Mouse (Mus musculus) kidney, postnatal 4 days (tissue): ENCODE data around the gene Fzd7.
A peak's percentile ranks its signal among the peaks of the same experiment; 100 is the strongest.

Source experiments
- DNase-seq, 2 experiments: peaks; one replicate each; pipeline ENCODE4 v3.0.0; 2021; ENCODE audit warnings: mixed read lengths in 2 of 2

Gene Fzd7

DNA sequence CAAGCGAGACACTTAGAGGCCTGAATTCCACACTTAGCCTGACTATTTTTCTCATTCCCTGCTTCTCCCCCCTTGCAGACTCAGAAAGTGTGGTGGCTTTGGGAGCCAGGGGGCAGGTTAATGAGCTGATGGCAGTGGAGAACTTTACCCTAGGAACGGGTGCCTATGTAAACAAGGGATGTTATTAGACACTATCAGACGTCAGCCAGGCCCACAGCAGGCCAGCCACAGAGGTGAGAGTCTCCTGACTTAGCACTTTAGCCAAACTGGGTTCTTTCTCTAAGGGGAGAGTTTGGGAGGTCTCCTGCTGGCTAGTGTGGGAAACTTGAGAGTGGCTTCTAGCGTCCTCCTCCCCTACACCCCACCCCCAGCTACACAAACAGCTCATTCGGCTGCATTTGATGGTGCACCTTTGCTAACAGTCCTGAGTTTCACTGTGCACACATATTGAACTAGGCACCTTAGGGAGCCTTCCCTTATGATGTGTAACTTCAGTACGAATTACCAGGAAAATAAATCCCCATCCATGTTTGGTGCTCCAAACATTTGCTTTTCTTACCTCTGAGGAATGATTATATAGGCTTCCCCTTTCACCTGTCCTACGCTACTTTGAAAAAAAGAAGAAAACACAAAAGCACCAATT, 21.6 kb downstream of the Fzd7 start:
- DNase-seq, result no peak

DNA sequence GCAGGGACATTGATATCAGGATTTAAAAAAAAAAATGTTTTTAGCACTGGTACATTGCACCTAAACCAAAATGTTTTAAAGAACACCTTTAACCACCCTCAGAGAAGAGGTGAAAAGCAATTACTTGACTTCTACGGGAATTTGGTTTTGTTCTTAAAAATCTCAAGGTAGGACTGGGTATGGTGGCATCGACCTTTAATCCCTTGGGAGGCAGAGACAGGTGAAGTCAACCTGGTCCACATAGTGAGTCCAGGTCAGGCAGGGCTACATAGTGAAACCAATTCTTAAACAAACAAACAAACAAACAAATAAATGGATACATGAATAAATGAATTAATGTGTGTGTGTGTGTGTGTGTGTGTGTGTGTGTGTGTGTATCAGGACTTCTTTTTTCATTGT, 22.1 kb downstream of the Fzd7 start:
- no peak for DNase-seq

DNA sequence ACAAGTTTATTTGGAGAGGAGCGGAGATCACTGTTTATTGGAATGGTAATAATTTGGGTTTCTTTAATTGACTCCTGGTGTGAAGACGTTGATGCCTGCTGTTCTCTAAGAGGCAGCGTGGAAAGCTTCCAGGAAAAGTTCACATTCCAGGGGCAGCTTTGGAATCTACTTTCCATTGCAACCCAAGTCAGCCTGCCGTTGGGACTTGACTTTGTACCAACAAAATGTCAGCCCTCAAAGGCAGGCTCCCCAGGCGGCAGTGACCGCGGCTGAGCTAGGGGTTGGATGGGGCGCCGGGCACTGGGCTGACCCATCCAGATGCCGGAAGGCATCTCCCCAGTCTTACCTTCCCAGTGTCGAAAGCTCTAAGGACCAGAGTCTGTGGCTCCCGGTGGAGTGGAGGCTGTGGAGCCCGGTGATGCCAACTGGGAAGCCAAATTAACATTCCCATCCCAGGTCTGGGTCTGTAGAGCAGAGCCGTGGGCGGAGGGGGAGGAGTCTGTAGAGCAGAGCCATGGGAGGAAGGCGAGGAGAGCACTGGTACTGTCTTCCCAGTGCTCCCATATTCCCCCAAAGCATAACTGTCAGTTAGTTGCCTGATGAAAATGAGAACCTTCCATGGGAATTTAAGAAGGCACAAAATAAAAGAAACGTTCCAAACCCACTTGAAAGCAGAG, 26.4 kb downstream of the Fzd7 start:
- peak; percentile 20 to 37 for DNase-seq

DNA sequence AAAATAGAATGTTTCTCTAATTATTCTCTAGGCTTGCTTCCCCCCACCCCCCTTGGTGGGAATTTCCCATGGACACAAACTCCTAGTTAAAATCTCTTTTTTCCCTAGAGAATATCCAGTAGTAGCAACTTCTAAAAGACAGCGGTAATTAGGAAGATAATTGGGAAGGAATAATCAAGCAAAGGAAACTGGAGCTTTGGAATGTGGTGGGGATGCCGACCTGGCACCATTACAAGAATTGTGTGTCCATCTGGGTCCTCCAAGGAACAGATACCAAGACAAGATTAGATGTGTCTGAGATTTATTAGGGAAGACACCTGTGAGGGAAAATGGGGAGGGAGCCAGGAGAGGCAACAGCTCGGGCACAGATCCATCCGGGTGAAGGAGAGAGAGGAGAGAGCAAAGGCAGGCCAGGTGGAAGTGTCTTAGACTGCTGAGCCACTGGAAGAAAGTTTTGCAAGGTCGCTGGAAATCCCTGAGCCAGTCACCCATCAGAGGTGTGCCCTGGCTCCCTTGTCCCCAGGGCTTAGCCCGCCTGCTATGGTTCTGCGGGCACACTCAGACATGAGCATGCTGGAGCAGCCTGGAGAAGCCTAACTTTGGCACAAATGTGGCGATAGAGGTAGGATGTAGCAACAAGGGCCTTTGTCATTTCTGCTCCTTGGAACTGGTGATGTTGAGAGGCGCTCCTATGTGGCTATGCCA, 29.5 kb downstream of the Fzd7 start:
- no peak for DNase-seq

DNA sequence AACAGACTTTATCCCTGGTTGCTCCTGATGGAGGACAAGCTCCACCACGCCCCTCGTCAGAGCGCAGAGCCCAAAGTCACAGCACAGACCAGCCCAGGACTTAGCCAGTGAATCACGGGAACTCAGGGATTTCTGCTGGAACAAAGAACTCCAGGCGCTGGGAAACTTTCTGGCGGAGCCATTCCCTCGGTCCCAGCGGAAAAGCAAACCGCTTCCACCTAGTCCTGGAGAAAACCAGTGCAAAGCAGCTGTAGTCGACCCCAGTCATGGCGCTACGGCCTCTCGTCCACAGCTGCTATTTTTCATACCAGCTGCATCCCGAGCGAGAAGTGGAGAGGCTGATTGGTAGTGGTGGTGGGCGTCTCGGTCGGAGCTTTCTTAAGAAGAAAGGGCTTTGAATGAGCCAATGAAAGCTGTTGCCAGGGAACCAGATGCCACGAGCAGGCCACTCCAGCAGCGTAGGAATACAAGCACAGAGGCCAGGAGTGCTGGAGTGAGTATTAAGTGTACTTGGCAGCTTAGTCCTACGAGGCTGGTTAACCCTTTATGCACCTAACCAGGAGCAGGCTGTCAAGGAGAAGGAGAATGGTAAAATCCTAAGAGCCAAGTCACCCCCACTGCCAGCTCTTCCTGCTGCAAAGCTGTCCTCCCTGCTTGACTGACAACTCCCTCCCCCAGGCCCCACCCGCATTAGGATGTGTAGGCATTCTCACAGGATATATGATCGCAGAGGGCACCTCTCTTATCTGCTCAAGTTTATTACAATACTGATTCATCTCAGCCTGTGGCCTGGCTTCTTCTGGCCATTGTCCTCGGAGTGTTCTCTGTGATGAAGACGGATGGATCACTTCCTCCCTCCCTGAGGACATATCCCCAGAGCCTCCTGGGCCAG, 34.0 kb downstream of the Fzd7 start, which contains the start of gene Gm973:
Gene Gm973, plus strand, starts transcription at position 239 of the 892 bp plus-strand sequence.
- peak; percentile 56 to 75 for DNase-seq

GRCm38 (mm10) chr1:59520226-59520837, 38.1 kb downstream of the Fzd7 start:
- peak in 1 of 2 experiments; percentile 35 for DNase-seq

DNA sequence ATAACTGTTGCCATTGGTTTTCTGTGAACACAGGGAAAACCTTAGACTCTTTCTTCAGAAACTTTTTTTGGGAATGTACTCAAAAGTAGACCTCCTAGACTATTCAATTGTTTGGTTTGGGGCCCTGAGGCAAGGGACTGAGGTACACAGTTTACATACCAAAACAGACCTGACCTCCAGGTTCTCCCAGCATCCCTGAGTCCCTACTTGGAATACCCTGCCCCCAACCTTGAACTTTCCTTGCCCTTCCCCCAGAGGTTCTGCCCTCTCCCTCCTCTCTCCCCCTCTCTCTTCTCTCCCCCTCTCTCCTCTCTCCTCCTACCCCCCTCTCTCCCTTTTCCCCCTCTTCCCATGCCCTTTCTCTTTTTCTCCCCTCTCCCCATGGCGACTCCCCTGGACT, 40.2 kb downstream of the Fzd7 start:
- no peak for DNase-seq

DNA sequence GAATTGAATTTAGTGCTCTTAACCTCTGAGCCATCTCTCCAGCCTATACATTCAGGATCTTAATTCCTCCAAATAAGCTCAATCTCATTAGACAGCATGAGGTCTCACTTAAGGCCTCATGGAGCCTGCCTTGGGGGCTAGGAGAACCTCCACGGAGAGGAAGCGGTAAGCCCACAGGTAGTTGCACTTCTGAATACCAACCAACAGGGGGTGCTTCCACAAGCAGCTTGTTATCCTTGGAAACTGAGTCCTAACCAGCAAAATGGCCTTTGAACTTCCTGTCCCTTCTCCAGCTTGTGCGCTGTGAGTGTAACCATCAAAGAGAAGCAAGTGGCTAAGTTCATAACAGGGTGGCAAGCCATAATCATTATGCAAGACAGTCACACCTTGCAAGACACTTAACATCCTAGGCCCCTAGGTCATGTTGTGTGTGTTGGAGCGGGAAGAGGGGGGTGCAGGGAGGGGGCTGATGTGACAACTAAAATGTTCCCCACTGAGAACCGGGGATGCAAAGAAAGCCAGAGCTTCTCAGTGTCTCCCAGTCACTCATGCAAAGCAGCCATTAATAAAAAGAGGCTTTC, 41.2 kb downstream of the Fzd7 start:
- DNase-seq, result no peak

DNA sequence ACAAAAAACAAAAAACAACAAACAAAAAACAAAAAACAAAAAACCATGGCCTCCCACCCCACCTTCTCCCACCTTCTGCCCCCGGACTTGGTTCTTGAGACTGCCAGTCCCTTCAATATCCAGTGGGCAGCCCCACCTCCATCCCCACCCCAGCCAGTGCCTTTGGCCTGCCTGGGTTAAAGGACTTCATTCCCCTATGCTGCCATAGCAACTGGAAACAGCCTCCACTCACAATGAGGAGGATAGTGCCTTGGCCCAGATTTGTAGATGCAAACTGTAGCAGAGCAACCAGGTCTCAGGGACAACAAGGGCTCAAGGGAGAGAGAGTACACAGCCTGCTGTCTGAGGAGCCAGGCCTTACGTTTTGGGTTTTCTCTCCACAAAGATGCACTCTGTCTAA, 41.8 kb downstream of the Fzd7 start:
- DNase-seq, result no peak

DNA sequence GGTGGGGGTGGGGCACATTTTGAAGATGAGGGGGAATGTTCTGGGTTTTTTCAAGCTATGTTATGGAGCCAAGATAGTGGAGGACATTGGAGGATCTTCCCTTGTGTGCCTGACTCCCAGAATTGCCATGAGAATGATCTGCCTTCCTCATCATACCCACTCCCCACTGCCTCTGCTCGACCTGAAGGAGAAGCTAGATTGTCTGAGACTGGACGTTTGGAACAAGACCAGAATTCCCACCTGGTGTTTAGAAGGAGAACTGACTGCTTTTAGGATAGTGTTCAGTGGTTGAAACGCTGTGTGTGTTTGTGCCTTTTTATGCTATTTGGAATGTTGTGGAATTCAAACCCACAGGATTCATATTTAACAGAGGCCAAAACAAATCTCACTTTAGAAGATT, 42.5 kb downstream of the Fzd7 start:
- DNase-seq, result no peak

DNA sequence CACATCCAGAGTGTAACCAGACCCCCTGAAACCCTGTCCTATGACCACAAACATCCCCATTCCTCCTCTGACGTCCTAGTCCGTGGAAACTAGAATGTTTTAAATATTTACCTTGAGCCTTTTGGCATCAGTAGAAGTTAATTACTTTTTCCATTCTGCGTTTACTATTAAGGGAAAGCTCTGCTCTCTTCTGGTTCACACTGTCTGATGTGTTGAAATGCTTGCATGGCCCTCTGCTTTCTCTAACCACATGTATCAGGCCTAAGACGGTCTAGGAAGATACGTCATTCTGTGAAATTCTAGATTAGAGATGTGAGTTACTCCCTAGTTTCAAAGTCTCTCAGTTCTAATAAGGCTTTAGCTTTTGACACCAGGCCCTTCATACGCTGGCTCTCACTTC, 45.0 kb downstream of the Fzd7 start:
- no peak for DNase-seq

DNA sequence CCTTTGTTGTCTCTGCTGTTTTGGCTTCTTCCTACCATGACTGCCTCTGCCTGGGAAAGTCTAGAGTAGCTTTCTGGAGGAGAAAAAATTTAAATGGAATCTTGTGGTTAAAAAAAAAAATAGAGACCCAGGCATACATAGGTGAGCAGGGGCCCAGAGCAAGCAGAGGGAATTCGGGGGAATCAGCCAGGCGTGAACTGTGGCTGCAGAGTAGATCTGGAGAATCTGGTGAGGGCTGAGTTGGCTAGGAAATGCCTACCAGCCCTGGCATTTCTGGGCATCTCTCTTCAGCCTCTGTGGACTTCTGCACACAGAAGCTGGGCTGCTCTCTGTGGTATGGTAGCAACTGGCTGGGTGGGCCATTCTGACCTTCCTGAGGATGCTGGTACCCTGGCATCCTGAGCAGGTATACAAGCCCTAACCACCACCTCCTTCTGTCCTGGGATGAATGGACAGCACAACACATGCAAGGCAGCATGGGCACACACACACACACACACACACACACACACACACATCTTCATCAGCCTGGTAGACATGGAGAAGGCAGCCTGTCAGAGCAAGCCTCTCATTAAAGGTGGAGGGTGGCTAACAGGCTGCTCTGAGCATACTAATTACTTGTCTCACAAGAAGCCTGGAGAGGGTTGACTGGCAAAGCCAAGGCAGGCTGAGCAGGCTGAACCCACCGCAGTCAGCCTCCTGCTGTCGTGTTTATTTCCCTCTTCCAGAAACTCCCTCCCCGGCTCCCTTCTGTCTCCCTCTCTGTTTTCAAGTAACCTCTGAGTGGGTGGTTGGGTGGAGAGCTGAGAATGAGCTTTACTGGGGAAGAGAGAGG, 53.0 kb downstream of the Fzd7 start:
- peak; percentile 27 to 45 for DNase-seq
